In genomic region chr11:120098588-120099511, GRCm38 (mm10) we compare ENCODE assay signal across 8 mouse cellular contexts. TPM values are rescaled to one million over a fixed set of nuclear protein-coding genes. Genes with fewer than 3 reads are reported as not detected.
DNase-seq lines count a peak whose midpoint lies in the region; ATAC-seq and TF ChIP-seq lines count a peak whose summit lies in the region.

Tepsin (minus strand) TSS chr11:120098731.
Ndufaf8 (plus strand) TSS chr11:120098928.

- WGBS in embryonic facial prominence, embryonic 14.5 days, result under 1% methylated on average over 55 of the region's 77 CpGs
- under 1% methylated on average over 76 of the region's 77 CpGs for WGBS in heart, adult 2 months
- WGBS in limb, embryonic 13.5 days, result under 1% methylated on average over 77 of the region's 77 CpGs
- WGBS in midbrain, embryonic 16.5 days, result under 1% methylated on average over 77 of the region's 77 CpGs

- H3K27ac ChIP-seq in embryonic facial prominence, embryonic 14.5 days (replicated peaks; ENCODE audit: low read depth, low read length), result peak within 1 kb of the TSS; percentile 92
- H3K27ac ChIP-seq in heart, adult 2 months, result peak within 1 kb of the TSS; percentile 87
- peak within 1 kb of the TSS; percentile 94 for H3K27ac ChIP-seq in limb, embryonic 13.5 days
- peak within 1 kb of the TSS; percentile 94 for H3K27ac ChIP-seq in midbrain, embryonic 16.5 days (ENCODE audit: low read length)

- no peaks in the 10 kb centered on the region for H3K27me3 ChIP-seq in embryonic facial prominence, embryonic 14.5 days (replicated peaks; ENCODE audit: control insufficient read depth, insufficient read depth, low read length)
- H3K27me3 ChIP-seq in heart, adult 2 months (ENCODE audit: control insufficient read depth, insufficient read depth, low read length), result no peaks in the 10 kb centered on the region
- no peaks in the 10 kb centered on the region for H3K27me3 ChIP-seq in limb, embryonic 13.5 days
- no peaks in the 10 kb centered on the region for H3K27me3 ChIP-seq in midbrain, embryonic 16.5 days (ENCODE audit: control insufficient read depth, insufficient read depth, low read depth, low read length)

- no peak for TF ChIP-seq CTCF in heart, adult 2 months (IDR thresholded peaks at IDR 0.05)

- no peaks in the 10 kb centered on the region for H3K9me3 ChIP-seq in embryonic facial prominence, embryonic 14.5 days (ENCODE audit: control insufficient read depth, low read length)
- no peaks in the 10 kb centered on the region for H3K9me3 ChIP-seq in limb, embryonic 13.5 days
- H3K9me3 ChIP-seq in midbrain, embryonic 16.5 days (replicated peaks; ENCODE audit: control insufficient read depth, low read length, poor library complexity, severe bottlenecking), result no peaks in the 10 kb centered on the region

- TF ChIP-seq EP300 in heart, adult 2 months (IDR thresholded peaks at IDR 0.05; ENCODE audit: insufficient read depth, low read depth, low read length), result no peak

- peak; percentile 97 for DNase-seq in 3T3-L1 (ENCODE audit: low read depth, low spot score)
- peak; percentile 96 to 98 for DNase-seq in adrenal gland, postnatal 4 days (ENCODE audit: low spot score in 2 of 2)
- DNase-seq in embryonic facial prominence, embryonic 14.5 days (ENCODE audit: low spot score), result peak; percentile 98
- peak; percentile 99 to 100 for DNase-seq in heart, adult 2 months
- peak; percentile 99 to 100 for DNase-seq in kidney, adult 8-10 months
- peak; percentile 95 to 100 for DNase-seq in spleen, postnatal 10 days (ENCODE audit: low spot score in 2 of 2)

- peak within 1 kb of the TSS; percentile 92 for H3K4me2 ChIP-seq in embryonic facial prominence, embryonic 14.5 days (ENCODE audit: low read depth, low read length)
- H3K4me2 ChIP-seq in limb, embryonic 13.5 days (replicated peaks), result peak within 1 kb of the TSS; percentile 97
- peak within 1 kb of the TSS; percentile 95 for H3K4me2 ChIP-seq in midbrain, embryonic 16.5 days (ENCODE audit: low read length)

- peak within 1 kb of the TSS; percentile 91 for H3K9ac ChIP-seq in embryonic facial prominence, embryonic 14.5 days (ENCODE audit: low read depth, low read length)
- peak within 1 kb of the TSS; percentile 90 for H3K9ac ChIP-seq in heart, adult 2 months (ENCODE audit: low read depth, low read length)
- H3K9ac ChIP-seq in limb, embryonic 13.5 days, result peak within 1 kb of the TSS; percentile 92
- H3K9ac ChIP-seq in midbrain, embryonic 16.5 days (ENCODE audit: low read depth, low read length), result peak within 1 kb of the TSS; percentile 83

- peak; percentile 98 for ATAC-seq in embryonic facial prominence, embryonic 14.5 days (ENCODE audit: low read depth)
- peak; percentile 98 for ATAC-seq in limb, embryonic 13.5 days (ENCODE audit: low FRiP score, low read depth)
- peak; percentile 96 for ATAC-seq in midbrain, embryonic 16.5 days

- intact Hi-C loops in heart, adult 2 months (cut with DNase I), result loop anchor here (10.0 kb wide), 1 partner anchor 164 kb away; no protein-coding TSS in a partner anchor

- peaks cover 35% of the 10 kb centered on the region for H3K36me3 ChIP-seq in embryonic facial prominence, embryonic 14.5 days (ENCODE audit: control insufficient read depth, insufficient read depth, low read length)
- H3K36me3 ChIP-seq in heart, adult 2 months (ENCODE audit: control insufficient read depth, insufficient read depth, low read length), result no peaks in the 10 kb centered on the region
- H3K36me3 ChIP-seq in limb, embryonic 13.5 days, result peaks cover 40% of the 10 kb centered on the region
- H3K36me3 ChIP-seq in midbrain, embryonic 16.5 days (ENCODE audit: control insufficient read depth, insufficient read depth, low read length), result peaks cover 10% of the 10 kb centered on the region

- peak; percentile 80 for TF ChIP-seq POLR2A in heart, adult 2 months (IDR thresholded peaks at IDR 0.05; ENCODE audit: insufficient read depth, low read depth, low read length)

- peaks cover 14% of the 10 kb centered on the region for H3K4me1 ChIP-seq in embryonic facial prominence, embryonic 14.5 days (ENCODE audit: control insufficient read depth, insufficient read depth, low read length)
- H3K4me1 ChIP-seq in heart, adult 2 months (ENCODE audit: control insufficient read depth, insufficient read depth, low read length), result 0 out of 2 replicates have a peak, but pooled peaks cover 2% of the 10 kb centered on the region
- peaks cover 22% of the 10 kb centered on the region for H3K4me1 ChIP-seq in limb, embryonic 13.5 days
- H3K4me1 ChIP-seq in midbrain, embryonic 16.5 days (ENCODE audit: control insufficient read depth, insufficient read depth, low read length), result peaks cover 21% of the 10 kb centered on the region

- H3K79me2 ChIP-seq in heart, adult 2 months (replicated peaks; ENCODE audit: control insufficient read depth, insufficient read depth, low read length), result no peaks in the 10 kb centered on the region

- peak within 1 kb of the TSS; percentile 73 for H3K4me3 ChIP-seq in embryonic facial prominence, embryonic 14.5 days (ENCODE audit: low read depth, low read length)
- peak within 1 kb of the TSS; percentile 70 for H3K4me3 ChIP-seq in heart, adult 2 months
- peak within 1 kb of the TSS; percentile 87 for H3K4me3 ChIP-seq in limb, embryonic 13.5 days
- peak within 1 kb of the TSS; percentile 62 for H3K4me3 ChIP-seq in midbrain, embryonic 16.5 days (ENCODE audit: low read depth, low read length)

RNA-seq across cellular contexts. Expression of gene Tepsin, which starts in this region (rescaled TPM):
- 10 to 100 TPM; 14.8 to 16.9 TPM for total RNA-seq in adrenal gland, postnatal 4 days (2021)
- 13.1 and 14.1 TPM in 2 replicates for polyA plus RNA-seq in embryonic facial prominence, embryonic 14.5 days (2014; fragmentation: Nextera tagmentation; extraction: Ambion mirVana)
- total RNA-seq in heart, adult 2 months (2021), result 1 to 10 TPM; 6.1 to 6.3 TPM
- 19.1 and 22.8 TPM in 2 replicates for polyA plus RNA-seq in heart, adult 2 months (2012; rRNA removed)
- polyA plus RNA-seq in limb, embryonic 13.5 days (2015; fragmentation: Nextera tagmentation; extraction: Ambion mirVana), result 18.1 and 18.5 TPM in 2 replicates
- 20.7 and 21.3 TPM in 2 replicates for polyA plus RNA-seq in midbrain, embryonic 16.5 days (2015; fragmentation: Nextera tagmentation; extraction: Ambion mirVana)

RNA-seq across cellular contexts. Expression of gene Ndufaf8, which starts in this region (rescaled TPM):
- total RNA-seq in adrenal gland, postnatal 4 days (2021), result 10 to 100 TPM; 50.2 to 53.5 TPM
- polyA plus RNA-seq in embryonic facial prominence, embryonic 14.5 days (2014; fragmentation: Nextera tagmentation; extraction: Ambion mirVana), result 76.4 and 88.7 TPM in 2 replicates
- total RNA-seq in heart, adult 2 months (2021), result 10 to 100 TPM; 82.7 to 93.9 TPM
- 35.5 and 51.0 TPM in 2 replicates for polyA plus RNA-seq in heart, adult 2 months (2012; rRNA removed)
- polyA plus RNA-seq in limb, embryonic 13.5 days (2015; fragmentation: Nextera tagmentation; extraction: Ambion mirVana), result 69.3 and 76.9 TPM in 2 replicates
- 41.4 and 46.8 TPM in 2 replicates for polyA plus RNA-seq in midbrain, embryonic 16.5 days (2015; fragmentation: Nextera tagmentation; extraction: Ambion mirVana)

Comparison
In these comparisons a context has a peak if more than half of its experiments do, and no peak if none do; other contexts are left out.
1. Peak in every context shown above with its lines: DNase-seq, ATAC-seq, H3K4me3 ChIP-seq and H3K27ac ChIP-seq.